Mouse (Mus musculus) testis, adult 2 months (tissue): ENCODE data around the gene Oip5. TPM values are rescaled to one million over a fixed set of nuclear protein-coding genes. Genes with fewer than 3 reads are reported as not detected.
"Not testable (repeated sequence)": the region's sequence is repeated elsewhere in the genome, so short reads cannot be mapped to it uniquely, and the experiment has no call there.

Experiments
- H3K27ac ChIP-seq: fragments of 200-500 bp; 2 replicates; pipeline ENCODE4 v1.5.1; 2012; ENCODE audit warnings: low read depth, low read length; ENCODE audit not compliant: control insufficient read depth, insufficient read depth
- H3K27me3 ChIP-seq: fragments of 200-500 bp; 2 replicates; pipeline ENCODE4 v1.6.1; 2012; ENCODE audit warnings: mild to moderate bottlenecking, low read length, moderate library complexity; ENCODE audit not compliant: control insufficient read depth, insufficient read depth
- H3K36me3 ChIP-seq: fragments of 200-500 bp; 2 replicates; pipeline ENCODE4 v1.6.1; 2012; ENCODE audit warnings: mild to moderate bottlenecking, low read length; ENCODE audit not compliant: control insufficient read depth, insufficient read depth
- H3K4me1 ChIP-seq: fragments of 200-500 bp; 2 replicates; pipeline ENCODE4 v1.6.1; 2012; ENCODE audit warnings: low read length; ENCODE audit not compliant: control insufficient read depth, insufficient read depth
- H3K4me3 ChIP-seq: fragments of 200-500 bp; 2 replicates; pipeline ENCODE4 v1.5.1; 2012; ENCODE audit warnings: low read depth, mild to moderate bottlenecking, low read length, moderate library complexity, mixed read lengths; ENCODE audit not compliant: control insufficient read depth
- CTCF ChIP-seq: fragments of 200-500 bp; IDR thresholded peaks from 2 replicates; pipeline ENCODE4 v1.5.1; 2012; ENCODE audit warnings: low read depth, mild to moderate bottlenecking, inconsistent platforms, low read length, moderate library complexity; ENCODE audit not compliant: control insufficient read depth, insufficient read depth, insufficient replicate concordance
- POLR2A ChIP-seq: fragments of 200-500 bp; IDR thresholded peaks from 2 replicates; pipeline ENCODE4 v1.6.1; 2012; ENCODE audit warnings: low read depth, mild to moderate bottlenecking, inconsistent platforms, low read length, moderate library complexity; ENCODE audit not compliant: control insufficient read depth
- polyA plus RNA-seq: library from polyadenylated mRNA; depleted of rRNA; stranded (reverse); fragments of >200 nt; gene quantifications from 2 replicates; pipeline ENCODE4 v1.2.3, GENCODE M21; 2012; rRNA removed

Oip5 gene
- 10.3 and 11.4 TPM in 2 replicates for polyA plus RNA-seq

GRCm38 (mm10) chr2:119618199-119618982 lies at the start of gene Oip5, which contains the start of gene Nusap1:
Gene Oip5, minus strand, starts transcription at chr2:119618469.
Gene Nusap1, plus strand, starts transcription at chr2:119618298.
- Histone ChIP-seq H3K36me3 (no peaks in the 10 kb centered on the region), H3K4me3 (peak within 1 kb of the TSS; percentile 89), H3K27me3 (no peaks in the 10 kb centered on the region), H3K27ac (peak within 1 kb of the TSS; percentile 79), H3K4me1 (no peaks in the 10 kb centered on the region)
- TF ChIP-seq POLR2A: peak; percentile 57
- TF ChIP-seq CTCF: no peak

DNA sequence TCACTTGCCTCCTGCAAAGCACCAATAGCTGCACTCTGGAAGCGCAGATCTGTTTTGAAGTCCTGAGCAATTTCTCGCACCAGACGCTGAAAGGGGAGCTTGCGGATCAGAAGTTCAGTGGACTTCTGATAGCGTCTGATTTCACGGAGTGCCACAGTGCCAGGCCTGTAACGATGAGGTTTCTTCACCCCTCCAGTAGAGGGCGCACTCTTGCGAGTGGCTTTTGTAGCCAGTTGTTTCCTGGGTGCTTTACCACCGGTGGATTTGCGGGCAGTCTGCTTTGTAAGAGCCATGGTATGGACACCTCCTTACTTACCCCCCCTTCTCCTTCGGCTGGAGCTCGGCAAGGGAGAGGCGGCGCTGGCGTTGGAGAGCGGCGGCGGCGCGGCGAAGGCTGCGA lies 47.5 kb upstream of the Oip5 start:
- H3K27ac ChIP-seq, H3K27me3 ChIP-seq, H3K4me1 ChIP-seq, H3K36me3 ChIP-seq: not testable (repeated sequence)
- peak; percentile 37; the same call in 1 of the 2 replicates for TF ChIP-seq CTCF
- peak overlapping the region; percentile 21; the same call in 1 of the 2 replicates for H3K4me3 ChIP-seq

DNA sequence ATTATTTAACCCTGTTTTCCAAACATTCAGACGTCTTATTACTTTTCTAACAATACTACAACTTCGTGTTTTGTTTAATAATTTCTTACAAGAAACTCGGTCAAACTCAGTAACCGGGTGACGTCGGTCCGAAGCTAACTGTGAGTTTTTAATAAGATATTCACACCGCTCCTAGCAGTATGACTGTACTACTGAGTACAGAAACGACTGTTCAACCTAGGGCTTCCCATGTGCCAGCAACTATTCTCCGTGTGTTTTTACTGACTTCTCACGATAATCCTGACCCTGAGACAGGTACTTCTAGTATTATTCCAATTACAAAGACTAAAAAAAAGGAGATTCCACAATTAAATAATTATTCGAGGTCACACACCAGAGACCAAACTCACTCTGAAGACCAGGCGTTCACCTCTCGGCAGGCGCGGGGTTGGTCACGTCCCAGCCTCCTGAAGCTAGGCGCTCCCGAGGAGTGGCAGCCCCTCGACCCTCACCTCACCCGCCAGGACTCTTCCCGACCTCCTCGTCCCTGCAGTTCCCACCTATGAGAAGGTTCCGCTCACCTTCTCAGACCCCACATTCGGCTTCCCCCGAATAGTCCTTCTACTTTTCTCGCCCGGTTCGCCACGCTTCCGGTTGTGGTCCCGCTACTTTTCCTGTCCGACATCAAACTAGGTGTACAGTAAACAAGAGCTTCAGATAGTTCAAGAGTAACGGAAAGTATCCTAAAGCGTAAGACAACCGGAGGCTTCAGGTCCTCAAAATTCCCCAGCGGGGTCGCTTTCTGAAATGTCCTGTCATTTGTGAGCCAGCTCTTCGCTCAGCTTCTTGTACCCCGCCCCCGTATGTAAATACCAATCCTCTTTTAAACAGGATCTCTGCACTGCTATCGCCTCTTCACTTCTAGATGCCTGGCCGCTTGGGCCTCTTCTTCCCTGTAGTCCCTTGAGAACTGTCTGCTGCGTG lies 44.2 kb upstream of the Oip5 start, which contains the start of gene Ndufaf1:
Ndufaf1 (minus strand) TSS at position 608 of the 963 bp plus-strand sequence.
- Histone ChIP-seq H3K27ac (peak within 1 kb of the TSS; percentile 96), H3K4me3 (peak within 1 kb of the TSS; percentile 100)
- peak; percentile 82 for TF ChIP-seq POLR2A
- no peak for TF ChIP-seq CTCF

DNA sequence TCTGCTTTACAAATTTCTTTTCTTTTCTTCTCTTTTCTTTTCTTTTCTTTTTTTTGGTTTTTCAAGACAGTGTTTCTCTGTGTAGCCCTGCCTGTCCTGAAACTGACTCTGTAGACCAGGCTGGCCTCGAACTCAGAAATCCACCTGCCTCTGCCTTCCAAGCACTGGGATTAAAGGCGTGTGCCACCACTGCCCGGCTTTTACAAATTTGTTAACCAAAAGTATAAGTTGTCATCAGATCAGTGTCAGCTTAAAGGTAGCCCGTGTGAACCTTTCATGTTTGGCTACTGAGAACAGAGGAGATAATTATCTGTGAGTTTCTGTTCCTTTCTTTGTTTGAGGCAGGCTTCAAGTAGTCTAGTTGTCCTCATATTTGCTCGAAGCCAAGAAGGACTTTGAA lies 26.0 kb upstream of the Oip5 start:
- H3K36me3 ChIP-seq: peaks cover 2% of the 10 kb centered on the region
- H3K27me3 ChIP-seq: no peaks in the 10 kb centered on the region
- TF ChIP-seq CTCF (no peak), POLR2A (no peak)
- H3K4me1 ChIP-seq: no peaks in the 10 kb centered on the region
- H3K27ac ChIP-seq: no peak overlapping the region
- H3K4me3 ChIP-seq: no peak overlapping the region

More for the DNA sequence above, 44.2 kb upstream of the Oip5 start, which contains the start of gene Ndufaf1:
- Histone ChIP-seq H3K36me3 (no peaks in the 10 kb centered on the region), H3K4me1 (no peaks in the 10 kb centered on the region; the same call in 1 of the 2 replicates), H3K27me3 (no peaks in the 10 kb centered on the region)

DNA sequence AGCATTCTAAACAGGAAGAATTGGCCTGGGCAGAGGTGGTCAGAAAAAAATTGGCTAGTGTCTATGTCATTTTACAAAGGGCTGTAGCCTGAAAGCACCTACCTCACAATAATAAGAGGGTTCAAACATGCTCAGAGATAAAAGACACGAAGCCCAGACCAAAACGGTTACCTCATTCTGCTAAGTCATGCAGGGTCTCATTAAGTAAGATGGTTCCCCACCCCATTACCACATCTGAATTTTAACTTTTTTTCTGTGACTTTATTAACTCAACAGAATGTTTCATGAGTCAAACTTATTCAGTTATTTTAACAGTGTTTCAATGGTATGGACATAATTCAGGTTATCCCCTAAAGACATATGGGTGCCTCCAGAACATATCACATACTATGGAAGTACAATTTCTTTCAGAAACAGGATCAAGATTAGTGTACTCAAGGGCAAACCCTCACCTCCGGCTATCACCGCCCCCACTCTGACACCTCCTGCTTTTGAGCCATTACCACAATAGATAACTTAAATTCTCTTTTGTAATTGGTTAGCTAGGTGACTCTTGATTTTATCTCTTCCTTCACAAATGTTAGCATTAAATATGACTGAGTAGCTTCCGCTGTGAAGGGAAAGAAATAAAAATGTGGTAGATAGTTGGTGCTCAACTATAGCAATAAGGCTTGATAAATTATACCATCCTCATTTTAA lies 23.1 kb upstream of the Oip5 start:
- Histone ChIP-seq H3K4me1 (no peaks in the 10 kb centered on the region), H3K36me3 (peaks cover 5% of the 10 kb centered on the region), H3K27ac (no peak overlapping the region), H3K4me3 (no peak overlapping the region), H3K27me3 (no peaks in the 10 kb centered on the region)
- TF ChIP-seq POLR2A (no peak), CTCF (no peak)

DNA sequence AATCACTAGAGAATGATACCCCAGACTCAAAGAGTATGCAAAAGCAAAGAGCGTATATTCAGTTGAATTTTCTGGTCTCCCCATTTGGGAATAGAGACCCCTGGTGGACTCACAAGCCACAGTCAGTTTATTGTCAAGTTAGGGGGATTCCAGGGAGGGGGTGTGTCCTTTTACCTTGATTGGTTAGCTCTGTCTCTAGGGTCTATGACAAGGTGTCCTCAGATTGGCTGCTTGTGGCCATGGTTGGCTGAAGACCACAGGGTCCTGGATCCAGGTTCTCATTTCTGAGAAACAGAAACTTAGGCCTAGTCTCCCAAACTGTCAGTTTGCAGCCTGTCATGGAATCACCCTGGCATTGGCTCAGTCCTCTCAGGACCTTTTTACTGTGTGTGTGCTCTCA lies 18.5 kb upstream of the Oip5 start:
- H3K4me3 ChIP-seq: no peak overlapping the region
- H3K4me1 ChIP-seq: no peaks in the 10 kb centered on the region
- TF ChIP-seq POLR2A: no peak
- TF ChIP-seq CTCF: no peak
- peaks cover 5% of the 10 kb centered on the region for H3K36me3 ChIP-seq
- no peaks in the 10 kb centered on the region for H3K27me3 ChIP-seq
- no peak overlapping the region for H3K27ac ChIP-seq
